Mouse (Mus musculus) liver, adult 2 months (tissue): Measurements from ENCODE around the gene Ttc21a.

ENCODE experiments used
- CTCF ChIP-seq: fragments of 200-500 bp; IDR thresholded peaks from 2 replicates; pipeline ENCODE4 v1.5.1; 2011; ENCODE audit warnings: low read depth, low read length, control low read depth
- POLR2A ChIP-seq: fragments of 200-500 bp; IDR thresholded peaks from 2 replicates; pipeline ENCODE4 v1.6.1; 2011; ENCODE audit warnings: low read length, control low read depth; ENCODE audit not compliant: insufficient read depth; ENCODE audit errors: extremely low read depth

DNA sequence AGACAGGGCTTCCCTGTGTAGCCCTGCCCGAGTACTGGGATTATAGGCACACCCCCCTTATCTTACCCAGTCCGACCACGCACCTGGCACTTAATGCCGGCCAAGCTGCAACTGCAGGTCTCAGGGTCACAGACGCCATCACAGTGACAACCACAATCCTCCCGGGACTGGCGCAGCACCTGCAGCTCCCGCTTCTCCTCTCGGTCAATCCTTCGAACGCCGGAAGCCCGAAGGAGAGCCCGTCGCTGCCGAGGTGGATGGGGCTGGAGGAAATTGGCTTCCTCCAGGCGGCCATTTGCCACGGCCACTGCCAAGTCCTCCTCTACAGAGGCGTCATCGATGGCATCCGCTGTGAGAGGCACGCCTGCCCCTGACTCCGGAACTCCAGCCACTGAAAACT is 35.9 kb downstream of the Ttc21a start:
- TF ChIP-seq CTCF (no peak), POLR2A (no peak)
